Mouse (Mus musculus) brain, adult 2 months (tissue): ENCODE data around the gene Mum1l1.
"Not testable (repeated sequence)": the region's sequence is repeated elsewhere in the genome, so short reads cannot be mapped to it uniquely, and the experiment has no call there.

Source experiments
- DNase-seq: peaks from one replicate; pipeline ENCODE4 v3.0.0; 2011; ENCODE audit warnings: low read depth, low spot score

Gene Mum1l1

GRCm38 (mm10) chrX:139209829-139210225 lies at the start of gene Mum1l1:
TSS of gene Mum1l1 (plus strand) at chrX:139210042.
- DNase-seq: peak; percentile 41

GRCm38 (mm10) chrX:139178928-139179327 lies 30.9 kb upstream of the Mum1l1 start, which contains the start of gene 4933428M09Rik:
TSS of gene 4933428M09Rik (plus strand) at chrX:139179228.
- DNase-seq: no peak

- DNase-seq: not testable (repeated sequence)
These were observed 18.3 kb upstream of the Mum1l1 start for GRCm38 (mm10) chrX:139191506-139191905.

- DNase-seq: no peak
These were observed 15.1 kb upstream of the Mum1l1 start for GRCm38 (mm10) chrX:139194572-139195279.

- not testable (repeated sequence) for DNase-seq
These were observed 532 bp upstream of the Mum1l1 start for GRCm38 (mm10) chrX:139209191-139209828.

GRCm38 (mm10) chrX:139214765-139215164 lies 4.9 kb downstream of the Mum1l1 start:
- DNase-seq: no peak

GRCm38 (mm10) chrX:139216409-139216808 lies 6.6 kb downstream of the Mum1l1 start:
- DNase-seq: no peak

GRCm38 (mm10) chrX:139216991-139217593 lies 7.2 kb downstream of the Mum1l1 start:
- DNase-seq: peak; percentile 79

GRCm38 (mm10) chrX:139217776-139218175 lies 7.9 kb downstream of the Mum1l1 start:
- DNase-seq: no peak

- peak; percentile 79 for DNase-seq
These were observed 9.2 kb downstream of the Mum1l1 start for GRCm38 (mm10) chrX:139219017-139219416.

GRCm38 (mm10) chrX:139220830-139221229 lies 11.0 kb downstream of the Mum1l1 start:
- DNase-seq: no peak

- no peak for DNase-seq
These were observed 12.1 kb downstream of the Mum1l1 start for GRCm38 (mm10) chrX:139221893-139222292.

- DNase-seq: peak; percentile 61
These were observed 21.3 kb downstream of the Mum1l1 start for GRCm38 (mm10) chrX:139231143-139231542.

- no peak for DNase-seq
These were observed 37.5 kb downstream of the Mum1l1 start for GRCm38 (mm10) chrX:139247294-139247693.

GRCm38 (mm10) chrX:139257072-139257471 lies 47.2 kb downstream of the Mum1l1 start:
- no peak for DNase-seq

GRCm38 (mm10) chrX:139281966-139282365 lies 72.1 kb downstream of the Mum1l1 start:
- no peak for DNase-seq
